Mouse (Mus musculus) CH12F3 (cell line): ENCODE results near the gene Nphp3.

Source experiments
- in situ Hi-C: fragments of 300-500 bp; cut with MboI; formaldehyde crosslinking; loops from 2 replicates; pipeline ENCODE4 v1.14.3; 2020; ENCODE audit warnings: low sequenced_read_pairs

Nphp3 gene

GRCm38 (mm10) chr9:104001921-104002859, at the start of gene Nphp3:
Nphp3 (plus strand) TSS chr9:104002544.
- in situ Hi-C loops: no loop called here

DNA sequence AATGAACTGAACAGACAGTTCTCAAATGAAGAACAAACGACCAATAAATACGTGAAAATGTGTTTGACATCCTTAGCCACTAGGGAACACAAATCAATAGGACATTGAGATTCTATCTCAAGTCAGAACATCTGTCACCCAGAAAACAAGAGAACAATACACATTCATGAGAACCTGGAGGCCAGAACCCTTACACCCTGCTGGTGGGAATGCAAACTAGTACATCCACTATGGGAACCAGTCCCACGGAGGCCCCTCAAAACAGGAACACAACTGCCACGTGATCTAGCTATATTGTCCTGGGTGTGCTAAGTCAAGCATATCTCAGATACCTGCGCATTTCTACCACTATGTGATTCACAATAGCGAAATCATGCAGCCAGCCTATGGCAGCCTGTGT, 43.6 kb upstream of the Nphp3 start:
- in situ Hi-C loops: no loop called here

GRCm38 (mm10) chr9:103959989-103960388, 42.4 kb upstream of the Nphp3 start:
- in situ Hi-C loops: no loop called here

GRCm38 (mm10) chr9:103996496-103996895, 5.8 kb upstream of the Nphp3 start:
- in situ Hi-C loops: loop anchor here (25.0 kb wide), 1 partner anchor 384 kb away; no protein-coding TSS in a partner anchor

- in situ Hi-C loops: no loop called here
Observed at GRCm38 (mm10) chr9:104000601-104001000, 1.7 kb upstream of the Nphp3 start.

DNA sequence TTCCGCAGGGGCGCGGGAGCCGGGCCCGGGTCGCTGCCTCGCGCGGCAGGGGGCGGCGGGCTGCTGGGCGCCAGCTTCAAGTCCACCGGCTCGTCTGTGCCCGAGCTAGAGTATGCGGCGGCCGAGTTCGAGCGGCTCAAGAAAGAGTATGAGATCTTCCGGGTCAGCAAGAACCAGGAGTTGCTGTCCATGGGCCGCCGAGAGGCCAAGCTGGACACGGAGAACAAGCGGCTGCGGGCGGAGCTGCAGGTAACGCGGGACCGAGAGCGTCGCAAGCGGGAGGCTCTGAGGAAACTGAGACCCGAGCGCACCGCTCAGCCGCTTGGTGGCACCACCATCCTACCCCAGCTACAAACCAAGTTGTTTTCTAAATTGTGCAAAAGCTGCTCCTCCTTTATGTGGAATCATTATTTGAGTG, 578 bp downstream of the Nphp3 start:
- in situ Hi-C loops: no loop called here

DNA sequence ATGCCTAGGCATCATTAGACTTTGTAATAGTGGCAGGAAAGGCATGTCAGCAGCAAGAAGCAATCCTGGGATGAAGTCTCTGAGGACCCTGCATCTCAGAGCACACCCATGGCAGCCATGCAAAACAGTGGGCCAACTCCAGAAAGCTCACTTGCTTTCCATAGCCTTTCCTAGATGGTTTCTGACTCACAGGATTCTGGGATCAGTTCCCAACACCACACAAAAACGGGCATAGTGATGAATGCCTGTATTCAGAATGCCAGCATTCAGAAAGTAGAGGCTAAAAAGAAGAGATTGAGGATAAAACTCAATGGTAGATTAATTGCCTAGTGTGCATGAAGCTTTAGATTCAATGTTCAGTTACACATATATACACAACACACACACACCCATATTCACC, 12.2 kb downstream of the Nphp3 start:
- in situ Hi-C loops: no loop called here

DNA sequence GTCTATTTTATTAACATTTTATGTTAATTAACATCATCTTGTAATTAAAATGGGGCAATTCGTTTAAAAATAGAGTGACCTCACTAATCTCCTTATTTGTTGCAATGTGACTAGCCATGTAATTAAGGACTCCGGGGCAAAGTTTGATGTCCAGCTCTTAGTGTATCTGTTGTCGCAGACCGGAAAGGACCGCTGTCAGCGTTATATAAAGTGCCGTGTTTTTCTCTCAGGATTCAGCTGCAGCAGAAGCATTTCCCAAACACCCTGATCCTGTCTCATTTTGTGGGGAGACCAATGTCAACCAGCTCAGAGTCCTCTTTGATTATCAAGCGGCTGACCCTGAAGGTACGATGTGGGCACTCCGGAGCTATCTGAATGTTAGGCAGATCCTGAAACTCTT, 18.7 kb downstream of the Nphp3 start:
- in situ Hi-C loops: no loop called here

- in situ Hi-C loops: no loop called here
Observed at GRCm38 (mm10) chr9:104027186-104027585, 24.8 kb downstream of the Nphp3 start.

DNA sequence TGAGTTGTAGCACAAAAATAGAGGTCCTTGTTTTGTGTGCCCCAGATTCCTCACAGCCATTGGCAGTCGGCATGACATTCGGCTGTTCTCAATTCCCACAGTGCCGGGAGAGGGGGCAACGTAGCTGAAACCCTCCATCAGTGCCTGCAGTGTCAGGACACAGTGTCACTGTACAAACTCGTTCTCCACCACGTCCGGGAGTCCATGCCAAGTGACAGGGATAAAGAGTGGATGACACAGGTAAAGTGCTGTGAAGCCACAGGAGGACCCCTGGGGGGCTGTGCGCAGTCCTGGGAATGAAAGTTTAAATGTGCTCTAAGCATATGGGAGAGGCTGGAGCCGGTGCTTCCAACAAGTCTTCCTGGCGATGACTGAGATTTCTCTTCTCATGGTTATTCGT, 27.5 kb downstream of the Nphp3 start:
- in situ Hi-C loops: no loop called here

- in situ Hi-C loops: no loop called here
Observed at GRCm38 (mm10) chr9:104034231-104034630, 31.9 kb downstream of the Nphp3 start.

- in situ Hi-C loops: no loop called here
Observed at GRCm38 (mm10) chr9:104034718-104035117, 32.4 kb downstream of the Nphp3 start.

GRCm38 (mm10) chr9:104035261-104036015, 33.1 kb downstream of the Nphp3 start:
- in situ Hi-C loops: no loop called here

DNA sequence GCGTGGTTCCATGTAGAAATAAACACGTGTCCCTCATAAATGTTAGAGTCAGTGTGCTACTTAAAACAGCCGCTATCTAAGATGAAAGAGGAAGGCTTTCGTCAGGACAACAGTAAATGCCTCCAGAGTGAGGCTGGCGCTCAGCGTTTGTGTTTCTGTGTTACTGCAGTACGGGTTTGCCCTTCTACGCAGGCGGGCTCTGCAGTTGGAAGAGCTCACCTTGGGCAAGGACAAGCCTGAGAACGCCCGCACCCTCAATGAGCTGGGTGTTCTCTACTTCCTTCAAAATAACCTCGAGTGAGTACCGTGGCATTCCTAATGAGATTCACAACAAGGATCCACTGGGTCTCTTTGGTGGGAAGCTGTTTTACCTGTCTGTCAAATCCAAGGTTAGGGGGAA, 35.9 kb downstream of the Nphp3 start:
- in situ Hi-C loops: no loop called here

- in situ Hi-C loops: no loop called here
Observed at GRCm38 (mm10) chr9:104039031-104039695, 36.8 kb downstream of the Nphp3 start.

DNA sequence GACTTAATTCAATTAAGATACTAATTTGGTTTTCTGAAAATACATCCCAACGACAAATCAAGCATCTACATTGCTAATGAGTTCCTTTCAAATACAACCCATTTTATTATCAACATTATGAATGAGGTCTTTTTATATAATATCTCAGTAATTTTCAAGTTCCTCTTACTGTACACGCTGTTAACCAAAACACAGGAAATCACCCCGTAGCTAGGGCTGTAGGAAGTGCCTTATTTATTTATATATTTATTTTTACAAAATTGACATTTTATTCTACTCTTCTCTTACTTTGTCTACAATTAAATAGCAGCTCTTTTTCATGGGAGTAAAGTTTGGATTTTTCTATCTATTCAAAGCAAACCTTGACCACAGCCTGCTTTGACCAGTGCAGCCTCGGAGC, 37.4 kb downstream of the Nphp3 start:
- in situ Hi-C loops: no loop called here

GRCm38 (mm10) chr9:104040362-104040761, 38.0 kb downstream of the Nphp3 start, which contains the start of gene Gm28305:
Gm28305 (plus strand) TSS chr9:104040662.
- in situ Hi-C loops: no loop called here

DNA sequence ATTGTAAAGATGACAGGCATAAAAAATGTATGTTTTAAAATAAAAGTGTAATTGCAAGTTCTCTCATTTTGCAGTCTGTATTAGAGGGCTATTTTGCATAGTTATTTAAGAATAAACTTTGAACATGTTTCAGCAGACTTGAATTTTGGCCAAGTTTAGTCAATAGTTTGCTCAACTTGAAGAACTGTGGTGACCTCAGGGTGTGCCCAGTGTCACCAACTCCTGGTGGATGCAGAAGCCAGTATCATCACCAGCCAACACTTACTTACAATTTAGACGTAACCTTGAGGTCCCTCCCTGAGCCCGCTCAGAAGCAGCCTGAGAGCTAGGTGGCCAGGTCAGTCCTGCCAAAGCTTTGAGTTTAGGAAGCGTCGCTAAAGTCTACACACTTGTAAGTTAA, 41.3 kb downstream of the Nphp3 start:
- in situ Hi-C loops: no loop called here

DNA sequence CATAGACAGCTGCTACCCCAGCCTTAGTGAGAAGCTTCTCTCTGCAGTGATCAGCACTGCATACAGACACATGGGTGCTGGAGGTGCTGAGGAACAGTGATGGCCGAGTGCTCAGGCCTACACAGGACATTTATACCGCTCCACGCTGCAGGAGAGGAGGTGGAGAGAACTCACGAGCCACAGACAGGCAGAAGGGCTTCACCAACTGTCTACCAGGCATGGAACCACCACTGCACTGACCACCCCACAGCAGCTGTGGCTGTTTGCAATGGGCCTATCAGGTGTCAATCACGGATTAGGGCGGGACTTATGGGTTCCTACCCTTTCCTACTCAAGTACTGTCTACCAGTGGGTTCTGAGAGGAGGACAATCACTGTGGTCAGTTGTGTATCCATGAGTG, 48.7 kb downstream of the Nphp3 start:
- in situ Hi-C loops: no loop called here

GRCm38 (mm10) chr9:104062430-104063243, 60.3 kb downstream of the Nphp3 start, which contains the start of gene Uba5:
Uba5 (minus strand) TSS chr9:104063134.
- in situ Hi-C loops: no loop called here
